Mouse (Mus musculus) embryonic facial prominence, embryonic 14.5 days (tissue): ENCODE measurements around the gene Sncb. TPM values are rescaled to one million over a fixed set of nuclear protein-coding genes. Genes with fewer than 3 reads are reported as not detected.

ENCODE experiments used
- ATAC-seq: fragments of 200-750 bp; cut with Nextera tagmentation; 2 replicates; pipeline ENCODE4 v1.8.0; 2017; ENCODE audit warnings: low read depth, moderate number of reproducible peaks, moderate TSS enrichment
- DNase-seq: peaks from one replicate; pipeline ENCODE4 v3.0.0-alpha.2; 2015; ENCODE audit warnings: low spot score
- H3K27ac ChIP-seq: fragments of 300-500 bp; sonication (generic); replicated peaks from 2 replicates; pipeline ENCODE4 v1.5.1; 2014; ENCODE audit warnings: low read depth, mild to moderate bottlenecking, low read length, moderate library complexity
- H3K27me3 ChIP-seq: fragments of 300-500 bp; sonication (generic); replicated peaks from 2 replicates; pipeline ENCODE4 v1.6.1; 2014; ENCODE audit warnings: low read length; ENCODE audit not compliant: control insufficient read depth, insufficient read depth
- H3K36me3 ChIP-seq: fragments of 300-500 bp; sonication (generic); 2 replicates; pipeline ENCODE4 v1.6.1; 2014; ENCODE audit warnings: low read length, mixed read lengths; ENCODE audit not compliant: control insufficient read depth, insufficient read depth
- H3K4me1 ChIP-seq: fragments of 300-500 bp; sonication (generic); 2 replicates; pipeline ENCODE4 v1.6.1; 2014; ENCODE audit warnings: antibody characterized with exemption, low read length; ENCODE audit not compliant: control insufficient read depth, insufficient read depth
- H3K4me2 ChIP-seq: fragments of 300-500 bp; sonication (generic); 2 replicates; pipeline ENCODE4 v1.6.1; 2014; ENCODE audit warnings: low read depth, mild to moderate bottlenecking, low read length, moderate library complexity, mixed read lengths
- H3K4me3 ChIP-seq: fragments of 300-500 bp; sonication (generic); 2 replicates; pipeline ENCODE4 v1.5.1; 2014; ENCODE audit warnings: low read depth, mild to moderate bottlenecking, low read length
- H3K9ac ChIP-seq: fragments of 300-500 bp; sonication (generic); 2 replicates; pipeline ENCODE4 v1.6.1; 2014; ENCODE audit warnings: low read depth, mild to moderate bottlenecking, low read length, moderate library complexity, mixed read lengths
- H3K9me3 ChIP-seq: fragments of 300-500 bp; sonication (generic); 2 replicates; pipeline ENCODE4 v1.6.1; 2016; ENCODE audit warnings: low read length; ENCODE audit not compliant: control insufficient read depth
- WGBS: fragments of 180-500 bp; shearing (Covaris S2); extraction: QIAGEN DNeasy Blood & Tissue Kit; methylation state at CpG from one replicate; pipeline ENCODE4 v1.1.7; 2014; 5-methylcytosine and 5-hydroxymethylcytosine counted together
- polyA plus RNA-seq: library from polyadenylated mRNA; unstranded; fragments of >200 nt; fragmentation: Nextera tagmentation; extraction: Ambion mirVana; gene quantifications from 2 replicates; pipeline ENCODE4 v1.2.1, GENCODE M21; 2014

Sncb gene
- polyA plus RNA-seq, 1 experiment from 2014 or later: 1.3 TPM

DNA sequence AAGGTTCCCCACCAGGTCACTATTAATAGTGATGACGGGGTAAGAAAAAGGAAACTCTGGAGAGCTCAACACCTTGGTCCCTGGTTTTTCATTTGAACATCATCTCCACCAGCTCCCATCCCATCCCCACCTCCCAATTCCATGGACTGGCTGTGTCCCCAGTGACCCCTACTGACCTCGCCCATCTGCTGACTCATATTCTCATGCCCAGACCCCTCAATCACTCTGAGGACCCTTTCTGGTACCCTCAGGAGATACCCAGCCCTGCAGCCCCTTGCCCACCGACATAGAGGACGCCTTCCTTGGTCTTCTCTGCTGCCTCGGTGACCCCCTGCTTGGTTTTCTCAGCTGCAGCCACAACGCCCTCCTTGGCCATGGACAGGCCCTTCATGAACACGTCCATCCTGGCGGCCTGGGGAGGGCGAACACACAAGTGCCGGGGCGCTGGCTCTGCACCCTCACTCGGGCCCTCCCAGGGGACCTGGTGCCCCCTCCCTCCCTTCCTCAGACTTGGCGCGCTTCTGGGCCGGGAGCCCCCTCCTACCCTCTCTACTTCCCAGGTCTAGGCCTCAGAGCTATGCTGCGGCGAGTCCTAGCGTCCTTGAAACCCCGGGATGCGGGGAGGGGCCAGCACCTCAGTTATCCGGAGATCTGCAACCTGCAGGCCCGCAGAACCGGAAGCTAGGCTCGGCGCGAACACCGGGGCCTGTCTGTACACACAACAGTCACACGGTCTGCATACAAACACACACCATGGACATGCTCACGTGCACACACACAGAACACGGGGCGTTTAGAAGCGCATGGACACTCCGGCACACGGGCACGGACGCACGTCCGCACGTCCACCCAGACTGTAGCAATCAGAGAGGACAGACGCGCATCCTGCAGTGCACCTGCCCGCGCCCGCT is 859 bp downstream of the Sncb start:
- H3K4me1 ChIP-seq: peaks cover 10% of the 10 kb centered on the region
- H3K4me3 ChIP-seq: peak overlapping the region; percentile 34
- H3K36me3 ChIP-seq: no peaks in the 10 kb centered on the region
- DNase-seq: no peak
- WGBS: 5% methylated on average over 28 of the region's 44 CpGs
- peaks cover 53% of the 10 kb centered on the region for H3K27me3 ChIP-seq
- no peak overlapping the region for H3K27ac ChIP-seq
- H3K9me3 ChIP-seq: no peaks in the 10 kb centered on the region
- H3K9ac ChIP-seq: peak overlapping the region; percentile 30
- peak overlapping the region; percentile 53 for H3K4me2 ChIP-seq
- no peak for ATAC-seq

DNA sequence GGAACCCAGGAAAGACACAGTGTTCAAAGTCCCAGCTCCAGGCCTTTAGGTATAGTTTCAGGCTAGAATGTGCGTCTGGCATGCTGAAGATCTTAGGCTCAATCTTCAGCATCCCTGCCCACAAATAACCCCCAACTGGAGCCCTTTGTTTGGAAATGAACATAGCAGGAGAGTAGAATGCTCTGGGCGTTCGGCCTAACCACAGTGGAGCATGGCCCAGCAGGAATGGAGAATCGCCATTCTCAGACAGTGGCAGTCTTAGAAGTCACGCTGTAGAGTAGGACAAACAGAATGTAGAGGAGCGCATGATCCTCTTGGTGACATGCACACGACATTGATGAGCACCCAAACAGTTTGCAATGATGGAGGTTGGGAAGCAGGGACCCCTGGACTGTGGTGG is 5.5 kb downstream of the Sncb start:
- peaks cover 56% of the 10 kb centered on the region for H3K27me3 ChIP-seq
- no peak for ATAC-seq
- H3K27ac ChIP-seq: no peak overlapping the region
- H3K9ac ChIP-seq: no peak overlapping the region
- WGBS: 62% methylated on average over 7 of the region's 7 CpGs
- H3K4me2 ChIP-seq: no peak overlapping the region
- peaks cover 15% of the 10 kb centered on the region for H3K4me1 ChIP-seq
- no peak overlapping the region for H3K4me3 ChIP-seq
- no peak for DNase-seq
- no peaks in the 10 kb centered on the region for H3K9me3 ChIP-seq
- H3K36me3 ChIP-seq: no peaks in the 10 kb centered on the region

DNA sequence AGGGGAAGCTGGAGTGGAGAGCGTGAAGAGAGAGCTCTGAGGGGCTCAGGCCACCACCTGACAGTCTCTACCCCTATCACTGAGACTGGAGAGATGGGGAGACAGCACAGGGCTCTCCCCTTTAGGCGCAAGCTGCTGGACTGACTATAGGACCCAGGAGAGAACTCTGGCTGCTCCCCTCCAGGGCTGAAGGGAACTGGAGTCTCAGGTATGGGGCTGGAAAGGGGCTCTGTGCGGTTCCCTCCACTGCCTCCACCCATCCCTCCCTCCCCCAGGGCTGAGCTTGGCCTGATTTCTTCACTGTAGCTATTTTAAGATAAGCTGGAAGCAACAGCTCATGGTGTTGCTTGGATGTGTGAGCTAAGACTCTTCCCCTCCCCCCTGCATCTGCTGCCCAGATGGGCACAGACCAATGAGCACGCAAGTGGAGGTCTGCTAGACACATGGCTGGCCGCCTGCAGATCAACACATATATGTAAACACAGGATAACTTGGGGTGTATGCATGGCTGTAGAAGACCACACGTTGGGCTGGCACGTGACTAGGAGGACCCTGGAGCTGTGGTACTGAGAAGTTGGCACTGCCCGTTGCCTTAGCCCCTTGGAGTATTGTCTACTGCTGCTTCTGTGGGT is 6.1 kb downstream of the Sncb start:
- peaks cover 11% of the 10 kb centered on the region for H3K4me1 ChIP-seq
- WGBS: 42% methylated on average over 8 of the region's 8 CpGs
- DNase-seq: peak; percentile 61
- no peak overlapping the region for H3K4me2 ChIP-seq
- peaks cover 50% of the 10 kb centered on the region for H3K27me3 ChIP-seq
- no peak for ATAC-seq
- H3K36me3 ChIP-seq: no peaks in the 10 kb centered on the region
- no peak overlapping the region for H3K9ac ChIP-seq
- H3K9me3 ChIP-seq: no peaks in the 10 kb centered on the region
- no peak overlapping the region for H3K4me3 ChIP-seq
- H3K27ac ChIP-seq: no peak overlapping the region

DNA sequence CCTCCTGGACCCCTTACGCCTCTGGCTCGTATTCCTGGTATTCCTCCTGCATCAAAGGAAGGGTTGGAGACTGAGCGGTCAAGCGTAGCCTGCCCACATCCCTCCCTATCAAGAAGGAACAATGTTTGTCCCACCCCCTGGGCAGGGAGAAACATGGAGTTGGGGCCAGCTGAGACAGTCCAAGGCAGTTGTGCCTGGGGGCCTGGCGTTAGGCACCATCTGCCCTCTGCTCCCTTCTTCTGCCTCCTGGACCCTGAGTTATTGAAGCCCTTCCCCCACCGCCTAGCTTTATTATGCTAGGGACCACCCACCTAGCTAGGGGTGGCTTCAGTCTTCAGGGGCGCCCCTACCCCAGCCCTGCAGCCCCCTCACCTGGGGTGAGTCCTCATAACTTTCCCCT is 6.9 kb downstream of the Sncb start:
- Histone ChIP-seq H3K36me3 (no peaks in the 10 kb centered on the region), H3K4me3 (no peak overlapping the region), H3K4me2 (no peak overlapping the region; the same call in 1 of the 2 replicates), H3K27ac (no peak overlapping the region), H3K27me3 (peaks cover 48% of the 10 kb centered on the region), H3K9me3 (no peaks in the 10 kb centered on the region), H3K4me1 (peaks cover 11% of the 10 kb centered on the region), H3K9ac (no peak overlapping the region)
- no peak for DNase-seq
- WGBS: 3% methylated on average over 5 of the region's 7 CpGs
- ATAC-seq: no peak

DNA sequence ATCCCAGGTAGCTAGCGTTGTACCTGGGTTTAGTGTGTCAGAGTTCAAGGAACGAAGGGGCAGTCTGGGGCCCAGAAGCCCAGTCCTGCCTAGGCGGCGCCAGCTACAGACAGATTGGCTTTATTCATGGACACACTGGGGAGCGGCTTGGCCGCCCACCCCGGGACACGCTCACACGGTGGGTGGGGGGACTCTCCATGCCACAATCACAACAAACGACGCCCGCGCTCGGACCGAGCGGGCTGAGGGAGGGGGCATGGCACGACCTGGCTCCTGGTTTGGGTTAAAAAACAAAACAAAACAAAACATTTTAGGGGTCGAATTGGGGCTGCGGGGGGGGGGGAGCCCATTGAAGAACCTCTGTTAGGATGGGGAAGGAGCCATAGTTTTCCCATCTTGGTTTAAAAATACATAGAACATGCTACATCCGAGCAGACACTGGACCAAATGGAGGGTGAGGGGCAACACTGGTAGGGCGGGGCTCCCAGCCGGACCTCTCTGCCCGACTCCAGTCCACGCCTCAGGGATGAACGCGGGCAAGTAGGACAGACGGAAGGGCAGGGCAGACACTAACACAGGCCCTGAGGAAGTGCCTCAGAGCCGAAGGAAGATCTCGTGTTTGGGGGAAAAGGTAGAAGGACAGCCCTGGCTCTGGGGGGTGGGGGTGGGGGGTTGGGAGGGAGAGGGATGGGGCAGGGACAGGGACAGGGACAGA is 7.5 kb downstream of the Sncb start:
- Histone ChIP-seq H3K4me3 (peak overlapping the region; percentile 41; the same call in 1 of the 2 replicates), H3K27ac (no peak overlapping the region), H3K4me1 (peaks cover 11% of the 10 kb centered on the region), H3K36me3 (no peaks in the 10 kb centered on the region), H3K4me2 (peak overlapping the region; percentile 68), H3K27me3 (peaks cover 43% of the 10 kb centered on the region), H3K9me3 (no peaks in the 10 kb centered on the region), H3K9ac (no peak overlapping the region)
- DNase-seq (no peak), ATAC-seq (no peak)
- WGBS: under 1% methylated on average over 29 of the region's 29 CpGs

DNA sequence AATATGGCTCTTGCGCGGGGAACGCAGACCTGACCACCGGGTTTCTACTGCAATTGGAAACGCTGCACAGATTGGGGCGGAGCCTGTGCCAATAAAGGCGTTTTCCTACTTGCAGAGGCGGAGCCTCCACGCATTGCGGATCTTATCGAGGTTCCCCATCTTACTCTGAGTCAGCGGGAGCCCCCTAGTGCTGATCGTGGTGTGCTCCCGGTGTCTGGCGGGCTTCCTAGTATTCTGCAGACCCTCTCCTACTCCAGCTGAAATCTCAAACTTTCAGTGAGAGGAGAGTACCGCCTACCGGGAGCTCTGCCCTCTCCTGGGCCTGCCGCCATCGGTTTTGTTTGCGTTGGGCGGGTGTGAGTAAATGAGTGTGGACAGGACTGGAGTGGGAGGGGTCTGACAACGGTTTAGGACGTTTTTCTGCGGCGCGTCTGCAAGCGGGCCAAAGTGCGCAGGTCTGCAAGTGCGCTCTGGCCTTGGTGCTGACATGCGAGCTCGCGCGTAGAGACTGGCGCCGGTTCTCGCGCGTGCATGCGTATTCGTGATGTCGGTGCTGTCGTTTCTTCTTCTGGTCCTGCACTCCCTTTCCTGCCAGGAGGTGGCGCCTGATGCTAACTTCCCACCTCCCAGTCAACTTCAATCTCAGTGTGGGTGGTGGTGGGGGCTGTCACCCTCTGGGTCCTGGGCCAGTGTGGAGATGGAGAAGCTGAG is 8.2 kb downstream of the Sncb start:
- DNase-seq (peak; percentile 97), ATAC-seq (peak; percentile 90)
- H3K36me3 ChIP-seq: no peaks in the 10 kb centered on the region
- H3K9ac ChIP-seq: no peak overlapping the region
- 0% methylated on average over 43 of the region's 43 CpGs for WGBS
- peaks cover 35% of the 10 kb centered on the region for H3K27me3 ChIP-seq
- peak overlapping the region; percentile 41 for H3K4me3 ChIP-seq
- H3K4me1 ChIP-seq: peaks cover 11% of the 10 kb centered on the region
- no peaks in the 10 kb centered on the region for H3K9me3 ChIP-seq
- H3K4me2 ChIP-seq: peak overlapping the region; percentile 68
- H3K27ac ChIP-seq: no peak overlapping the region; the same call in 1 of the 2 replicates

DNA sequence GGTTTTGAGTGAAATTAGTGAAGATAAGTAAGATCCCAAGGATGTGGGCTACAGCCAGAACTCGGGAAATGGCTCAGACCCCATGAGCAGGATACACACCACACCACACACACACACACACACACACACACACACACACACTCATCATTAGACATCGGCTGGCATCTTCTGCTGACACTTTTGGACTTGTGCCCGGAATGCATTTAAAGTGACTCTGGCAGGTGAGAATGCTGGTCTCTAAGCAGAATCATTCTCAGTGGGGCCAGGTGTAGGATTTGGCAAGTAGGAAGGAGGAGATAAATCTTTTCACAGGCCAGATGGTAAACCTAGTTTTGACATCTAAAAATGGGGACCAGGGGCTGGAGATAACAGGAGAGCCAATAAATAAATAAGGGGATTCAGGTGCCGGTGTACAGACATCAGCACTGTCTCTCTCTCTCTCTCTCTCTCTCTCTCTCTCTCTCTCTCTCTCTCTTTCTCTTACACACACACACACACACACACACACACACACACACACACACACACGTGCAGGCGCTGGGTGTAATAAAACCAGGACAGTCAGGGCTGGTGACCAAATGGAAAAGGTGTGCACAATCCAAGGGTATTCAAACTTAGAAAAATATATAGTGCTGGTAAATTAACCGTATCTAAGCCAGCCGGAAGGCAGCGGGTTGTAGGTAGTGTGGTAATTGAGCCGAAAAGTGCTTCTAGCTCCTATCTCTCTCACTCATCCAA is 9.1 kb downstream of the Sncb start:
- H3K27me3 ChIP-seq: peaks cover 28% of the 10 kb centered on the region
- ATAC-seq (no peak), DNase-seq (peak; percentile 33)
- no peaks in the 10 kb centered on the region for H3K9me3 ChIP-seq
- H3K4me2 ChIP-seq: peak overlapping the region; percentile 68
- no peaks in the 10 kb centered on the region for H3K36me3 ChIP-seq
- no peak overlapping the region; the same call in 1 of the 2 replicates for H3K27ac ChIP-seq
- no peak overlapping the region for H3K9ac ChIP-seq
- H3K4me3 ChIP-seq: peak overlapping the region; percentile 41; the same call in 1 of the 2 replicates
- WGBS: 42% methylated on average over 10 of the region's 10 CpGs
- peaks cover 11% of the 10 kb centered on the region for H3K4me1 ChIP-seq
